Mouse (Mus musculus): Measurements from ENCODE around the gene Crocc2.

- peak; percentile 37 for TF ChIP-seq CTCF (conservative IDR thresholded peaks at IDR 0.05; ENCODE audit: low read length)
- TF ChIP-seq NANOG (IDR thresholded peaks at IDR 0.05; ENCODE audit: borderline replicate concordance, low read length): no peak
Observed at GRCm38 (mm10) chr1:93238201-93238600, 69.7 kb downstream of the Crocc2 start.
